In genomic region chr16:30652692-30653091, GRCm38 (mm10) we compare ENCODE assay signal across 26 mouse cellular contexts.
"Had no signal": no experiment of that assay in that cellular context is flagged by ENCODE, and none has a peak within 500 bp of the region (broad histone marks: within the 10 kb centered on the region; RNA-seq: fewer than 3 reads in every experiment).

No protein-coding gene starts in this region.

- ATAC-seq: forebrain, embryonic 13.5 days; forebrain, embryonic 14.5 days; forebrain, embryonic 15.5 days; forebrain, embryonic 16.5 days; forebrain, postnatal 0 days had no signal

- H3K27ac ChIP-seq: embryonic facial prominence, embryonic 10.5 days; embryonic facial prominence, embryonic 12.5 days; embryonic facial prominence, embryonic 13.5 days; embryonic facial prominence, embryonic 15.5 days; forebrain, embryonic 10.5 days; forebrain, embryonic 12.5 days; forebrain, embryonic 13.5 days; forebrain, embryonic 15.5 days; heart, embryonic 10.5 days had no signal

- DNase-seq: cerebellum, adult 9-11 months; cerebellum, postnatal 10 days; cerebellum, postnatal 14 days; cerebellum, postnatal 25 days; cerebellum, postnatal 36 days; embryo, embryonic 11 days; forebrain, postnatal 0 days; gastrocnemius, adult 2 months; gastrocnemius, postnatal 10 days; gastrocnemius, postnatal 25 days; gastrocnemius, postnatal 36 days; heart, adult 11 months; heart, adult 18-20 months; heart, adult 2 months had no signal

- H3K9ac ChIP-seq: embryonic facial prominence, embryonic 12.5 days; embryonic facial prominence, embryonic 13.5 days; embryonic facial prominence, embryonic 15.5 days; forebrain, embryonic 12.5 days; forebrain, embryonic 13.5 days; forebrain, embryonic 15.5 days; forebrain, postnatal 0 days had no signal

- H3K36me3 ChIP-seq: embryonic facial prominence, embryonic 10.5 days; embryonic facial prominence, embryonic 12.5 days; embryonic facial prominence, embryonic 13.5 days; embryonic facial prominence, embryonic 15.5 days; forebrain, embryonic 10.5 days; forebrain, embryonic 12.5 days; forebrain, embryonic 15.5 days; heart, embryonic 10.5 days had no signal

- H3K9me3 ChIP-seq: embryonic facial prominence, embryonic 10.5 days; embryonic facial prominence, embryonic 12.5 days; embryonic facial prominence, embryonic 13.5 days; forebrain, embryonic 12.5 days; forebrain, embryonic 13.5 days; forebrain, embryonic 15.5 days; heart, embryonic 10.5 days had no signal

- H3K27me3 ChIP-seq: embryonic facial prominence, embryonic 12.5 days; embryonic facial prominence, embryonic 13.5 days; embryonic facial prominence, embryonic 15.5 days; forebrain, embryonic 13.5 days; forebrain, embryonic 15.5 days had no signal

- H3K4me3 ChIP-seq: embryonic facial prominence, embryonic 10.5 days; embryonic facial prominence, embryonic 12.5 days; embryonic facial prominence, embryonic 13.5 days; embryonic facial prominence, embryonic 15.5 days; erythroblast, embryonic 14.5 days; forebrain, embryonic 10.5 days; forebrain, embryonic 12.5 days; forebrain, embryonic 13.5 days; forebrain, embryonic 15.5 days; gastrocnemius, adult 2 months; heart, adult 2 months; heart, embryonic 10.5 days had no signal

- H3K4me2 ChIP-seq: embryonic facial prominence, embryonic 12.5 days; embryonic facial prominence, embryonic 13.5 days; embryonic facial prominence, embryonic 15.5 days; forebrain, embryonic 12.5 days; forebrain, embryonic 13.5 days; forebrain, embryonic 15.5 days had no signal
